Mouse (Mus musculus) cerebellum, postnatal 4 days (tissue): ENCODE data around the gene Tcf7l1.
A peak's percentile ranks its signal among the peaks of the same experiment; 100 is the strongest.

ENCODE experiments used
- DNase-seq, 2 experiments: peaks; one replicate each; pipeline ENCODE4 v3.0.0; 2022; ENCODE audit warnings: low spot score in 2 of 2, mixed read lengths in 1 of 2

The Tcf7l1 gene

GRCm38 (mm10) chr6:72745781-72746180 is 43.3 kb downstream of the Tcf7l1 start:
- DNase-seq: no peak

- no peak for DNase-seq
Observed at GRCm38 (mm10) chr6:72744144-72744800, 44.8 kb downstream of the Tcf7l1 start.

- no peak for DNase-seq
Observed at GRCm38 (mm10) chr6:72743624-72744041, 45.4 kb downstream of the Tcf7l1 start.

GRCm38 (mm10) chr6:72742331-72742730 is 46.7 kb downstream of the Tcf7l1 start:
- DNase-seq: no peak

GRCm38 (mm10) chr6:72740596-72741421 is 48.2 kb downstream of the Tcf7l1 start:
- DNase-seq: peak in 1 of 2 experiments; percentile 32

GRCm38 (mm10) chr6:72736872-72737271 is 52.2 kb downstream of the Tcf7l1 start:
- DNase-seq: no peak

- no peak for DNase-seq
Observed at GRCm38 (mm10) chr6:72735206-72735605, 53.8 kb downstream of the Tcf7l1 start.

- DNase-seq: no peak
Observed at GRCm38 (mm10) chr6:72733375-72733774, 55.7 kb downstream of the Tcf7l1 start.

- DNase-seq: no peak
Observed at GRCm38 (mm10) chr6:72732109-72732508, 56.9 kb downstream of the Tcf7l1 start.

GRCm38 (mm10) chr6:72730560-72730849 is 58.5 kb downstream of the Tcf7l1 start:
- peak; percentile 31 to 50 for DNase-seq

GRCm38 (mm10) chr6:72729831-72730559 is 59.1 kb downstream of the Tcf7l1 start:
- DNase-seq: no peak

GRCm38 (mm10) chr6:72727826-72728225 is 61.2 kb downstream of the Tcf7l1 start:
- DNase-seq: no peak

- DNase-seq: no peak
Observed at GRCm38 (mm10) chr6:72724494-72725180, 64.4 kb downstream of the Tcf7l1 start.

GRCm38 (mm10) chr6:72723731-72724385 is 65.2 kb downstream of the Tcf7l1 start:
- DNase-seq: no peak

GRCm38 (mm10) chr6:72723143-72723542 is 65.9 kb downstream of the Tcf7l1 start:
- DNase-seq: no peak

- DNase-seq: no peak
Observed at GRCm38 (mm10) chr6:72720852-72721251, 68.2 kb downstream of the Tcf7l1 start.

- no peak for DNase-seq
Observed at GRCm38 (mm10) chr6:72714726-72715125, 74.3 kb downstream of the Tcf7l1 start.

- no peak for DNase-seq
Observed at GRCm38 (mm10) chr6:72714250-72714649, 74.8 kb downstream of the Tcf7l1 start.

GRCm38 (mm10) chr6:72711508-72712081 is 77.5 kb downstream of the Tcf7l1 start:
- DNase-seq: no peak

- DNase-seq: no peak
Observed at GRCm38 (mm10) chr6:72710897-72711507, 78.1 kb downstream of the Tcf7l1 start.
